In the genomic region with DNA sequence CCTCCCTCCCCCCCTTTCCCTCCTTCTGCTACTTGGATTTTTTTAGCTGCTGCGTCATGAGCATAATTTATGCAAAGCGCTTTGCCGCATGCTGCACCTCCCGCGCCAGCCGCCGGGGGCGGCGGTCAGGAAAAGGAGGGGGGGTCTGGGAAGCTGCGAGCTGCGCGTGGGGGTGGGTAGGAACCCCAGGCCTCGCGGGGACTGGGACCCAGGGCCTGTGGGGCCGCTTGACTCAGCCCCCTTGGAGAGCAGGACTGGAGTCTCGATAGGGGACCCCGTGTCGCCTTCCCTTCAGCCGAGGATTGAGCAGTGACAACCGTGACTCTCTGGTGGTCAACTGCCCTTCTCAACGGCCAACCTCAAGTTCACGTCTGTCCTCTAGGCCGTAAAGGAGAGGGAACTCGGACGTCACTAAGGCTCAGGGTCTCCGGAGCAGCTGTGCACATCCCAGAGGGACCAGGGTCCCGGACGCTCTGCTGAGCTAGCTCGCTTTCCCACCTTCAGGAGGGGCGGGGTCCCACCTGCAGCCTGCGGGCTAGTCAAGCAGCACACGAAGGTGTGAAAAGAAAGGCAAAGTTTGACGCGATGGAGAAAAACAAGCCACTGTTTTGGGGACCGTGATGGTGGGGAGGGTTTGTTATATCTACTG, we compare ENCODE assay signal across 8 mouse cellular contexts. TPM values are rescaled to one million over a fixed set of nuclear protein-coding genes. Genes with fewer than 3 reads are reported as not detected.
DNase-seq lines count a peak whose midpoint lies in the region; ATAC-seq and TF ChIP-seq lines count a peak whose summit lies in the region.

No protein-coding gene starts in this region.

- H3K9me3 ChIP-seq in midbrain, embryonic 10.5 days (replicated peaks) = no peaks in the 10 kb centered on the region

- no peak for TF ChIP-seq CTCF in cortical plate, adult 2 months (IDR thresholded peaks at IDR 0.05; ENCODE audit: extremely low read depth, insufficient read depth, low read length)

- peak; percentile 82 for DNase-seq in T-cell, adult 2 months (ENCODE audit: low spot score)
- DNase-seq in gastrocnemius, postnatal 14 days = peak; percentile 77
- DNase-seq in left cerebral cortex, postnatal 4 days = peak; percentile 88
- peak; percentile 86 for DNase-seq in midbrain, embryonic 10.5 days (ENCODE audit: low spot score)
- DNase-seq in right cerebral cortex, postnatal 36 days (ENCODE audit: low spot score in 2 of 2) = peak; percentile 54 to 67
- DNase-seq in yolk sac, embryonic 10.5 days (ENCODE audit: low spot score) = peak; percentile 73

- peak overlapping the region; percentile 2; the same call in 1 of the 2 replicates for H3K27ac ChIP-seq in cortical plate, adult 2 months (ENCODE audit: insufficient read depth, low read length)
- peak overlapping the region; percentile 96 for H3K27ac ChIP-seq in midbrain, embryonic 10.5 days (replicated peaks)

- 0 out of 2 replicates have a peak, but pooled peaks have one; percentile 27 for TF ChIP-seq POLR2A in cortical plate, adult 2 months (IDR thresholded peaks at IDR 0.05; ENCODE audit: extremely low read depth, insufficient read depth, low read length)

- intact Hi-C loops in gastrocnemius, postnatal 14 days (cut with DNase I; ENCODE audit: low total_unique reads) = loop anchor here (5.0 kb wide), 1 partner anchor 48 kb away; the partner anchor contains the start of gene Tfcp2
- intact Hi-C loops in left cerebral cortex, postnatal 4 days (cut with DNase I) = no loop called here

- peaks cover 79% of the 10 kb centered on the region for H3K27me3 ChIP-seq in midbrain, embryonic 10.5 days (ENCODE audit: low read depth, poor library complexity, severe bottlenecking)

- H3K36me3 ChIP-seq in midbrain, embryonic 10.5 days = no peaks in the 10 kb centered on the region

- peak; percentile 69 for ATAC-seq in inflammation-experienced regulatory T-cells, adult 6 months

- 1% methylated on average over 35 of the region's 35 CpGs for WGBS in midbrain, embryonic 10.5 days

- no peaks in the 10 kb centered on the region for H3K4me1 ChIP-seq in cortical plate, adult 2 months (ENCODE audit: control insufficient read depth, insufficient read depth, low read length)
- peaks cover 41% of the 10 kb centered on the region for H3K4me1 ChIP-seq in midbrain, embryonic 10.5 days

- H3K4me3 ChIP-seq in cortical plate, adult 2 months (ENCODE audit: insufficient read depth, low read length) = peak overlapping the region; percentile 99
- peak overlapping the region; percentile 87 for H3K4me3 ChIP-seq in midbrain, embryonic 10.5 days

RNA-seq across cellular contexts. Expression of gene Pou6f1, which starts 0.4 kb away (rescaled TPM):
- 120 and 132 TPM in 2 replicates for polyA plus RNA-seq in cortical plate, adult 2 months (2012; rRNA removed)
- total RNA-seq in gastrocnemius, postnatal 14 days (2021) = 1 to 10 TPM; 7.6 to 9.7 TPM
- polyA plus RNA-seq in inflammation-experienced regulatory T-cells, adult 6 months (2017; shearing (Covaris generic)) = 10 to 100 TPM in 2 of 3 experiments, 1 to 10 TPM in 1; 7.4 to 19.8 (median 18.8) TPM
- 100 to 1,000 TPM; 123 to 125 TPM for total RNA-seq in left cerebral cortex, postnatal 4 days (2021)
- polyA plus RNA-seq in midbrain, embryonic 10.5 days (2016; fragmentation: Nextera tagmentation; extraction: Ambion mirVana) = 4.7 and 10.0 TPM in 2 replicates

RNA-seq across cellular contexts. Expression of gene Dazap2, which starts 15.0 kb away (rescaled TPM):
- 202 and 216 TPM in 2 replicates for polyA plus RNA-seq in cortical plate, adult 2 months (2012; rRNA removed)
- total RNA-seq in gastrocnemius, postnatal 14 days (2021) = 10 to 100 TPM; 58.7 to 62.1 TPM
- 100 to 1,000 TPM; 722 to 762 (median 736) TPM for polyA plus RNA-seq in inflammation-experienced regulatory T-cells, adult 6 months (2017; shearing (Covaris generic))
- 10 to 100 TPM; 67.6 to 71.0 TPM for total RNA-seq in left cerebral cortex, postnatal 4 days (2021)
- 231 and 250 TPM in 2 replicates for polyA plus RNA-seq in midbrain, embryonic 10.5 days (2016; fragmentation: Nextera tagmentation; extraction: Ambion mirVana)

RNA-seq across cellular contexts. Expression of gene Smagp, which starts 36.6 kb away (rescaled TPM):
- 4.2 and 4.4 TPM in 2 replicates for polyA plus RNA-seq in cortical plate, adult 2 months (2012; rRNA removed)
- 1 to 10 TPM; 6.0 to 6.4 TPM for total RNA-seq in gastrocnemius, postnatal 14 days (2021)
- polyA plus RNA-seq in inflammation-experienced regulatory T-cells, adult 6 months (2017; shearing (Covaris generic)) = 1 to 10 TPM in 1 of 3 experiments, not detected in 2; 1.3 TPM
- 1 to 10 TPM; 2.4 to 3.2 TPM for total RNA-seq in left cerebral cortex, postnatal 4 days (2021)
- 3.9 and 4.7 TPM in 2 replicates for polyA plus RNA-seq in midbrain, embryonic 10.5 days (2016; fragmentation: Nextera tagmentation; extraction: Ambion mirVana)

RNA-seq across cellular contexts. Expression of gene Tfcp2, which starts 48.4 kb away (rescaled TPM):
- polyA plus RNA-seq in cortical plate, adult 2 months (2012; rRNA removed) = 20.2 and 22.6 TPM in 2 replicates
- total RNA-seq in gastrocnemius, postnatal 14 days (2021) = 10 to 100 TPM in 1 of 2 experiments, 1 to 10 TPM in 1; 9.6 to 11.6 TPM
- 1 to 10 TPM; 3.7 to 8.4 (median 5.6) TPM for polyA plus RNA-seq in inflammation-experienced regulatory T-cells, adult 6 months (2017; shearing (Covaris generic))
- 10 to 100 TPM; 33.0 to 36.5 TPM for total RNA-seq in left cerebral cortex, postnatal 4 days (2021)
- 34.5 and 39.5 TPM in 2 replicates for polyA plus RNA-seq in midbrain, embryonic 10.5 days (2016; fragmentation: Nextera tagmentation; extraction: Ambion mirVana)

Comparison
In these comparisons a context has a peak if more than half of its experiments do, and no peak if none do; other contexts are left out.
1. Peak in every context shown above with its lines: DNase-seq, ATAC-seq, H3K4me3 ChIP-seq and H3K27ac ChIP-seq.